Mouse (Mus musculus) hindbrain, embryonic 15.5 days (tissue): Measurements from ENCODE around the gene Epb41. TPM values are rescaled to one million over a fixed set of nuclear protein-coding genes. Genes with fewer than 3 reads are reported as not detected.
A peak's percentile ranks its signal among the peaks of the same experiment; 100 is the strongest.

Experiments used
- ATAC-seq: fragments of 200-750 bp; cut with Nextera tagmentation; 2 replicates; pipeline ENCODE4 v1.8.0; 2017; ENCODE audit warnings: low read depth, moderate number of reproducible peaks, moderate TSS enrichment; ENCODE audit not compliant: low FRiP score
- H3K27ac ChIP-seq: fragments of 300-500 bp; sonication (generic); replicated peaks from 2 replicates; pipeline ENCODE4 v1.5.1; 2015; ENCODE audit warnings: mild to moderate bottlenecking, inconsistent platforms
- H3K27me3 ChIP-seq: fragments of 300-500 bp; sonication (generic); 2 replicates; pipeline ENCODE4 v1.6.1; 2015; ENCODE audit warnings: control low read depth, inconsistent platforms
- H3K36me3 ChIP-seq: fragments of 300-500 bp; sonication (generic); 2 replicates; pipeline ENCODE4 v1.6.1; 2015; ENCODE audit warnings: control low read depth, inconsistent platforms
- H3K4me1 ChIP-seq: fragments of 300-500 bp; sonication (generic); replicated peaks from 2 replicates; pipeline ENCODE4 v1.6.1; 2015; ENCODE audit warnings: control low read depth, inconsistent platforms
- H3K4me2 ChIP-seq: fragments of 300-500 bp; sonication (generic); 2 replicates; pipeline ENCODE4 v1.6.1; 2015; ENCODE audit warnings: moderate library complexity, mild to moderate bottlenecking, inconsistent platforms
- H3K4me3 ChIP-seq: fragments of 300-500 bp; sonication (generic); 2 replicates; pipeline ENCODE4 v1.5.1; 2015; ENCODE audit warnings: mild to moderate bottlenecking, inconsistent platforms
- H3K9ac ChIP-seq: fragments of 300-500 bp; sonication (generic); 2 replicates; pipeline ENCODE4 v1.6.1; 2015; ENCODE audit warnings: inconsistent platforms
- H3K9me3 ChIP-seq: fragments of 300-500 bp; sonication (generic); 2 replicates; pipeline ENCODE4 v1.6.1; 2016; ENCODE audit warnings: control low read depth, inconsistent platforms
- WGBS: fragments of 180-500 bp; shearing (Covaris S2); methylation state at CpG from one replicate; pipeline ENCODE4 v1.1.7; 2015; 5-methylcytosine and 5-hydroxymethylcytosine counted together
- polyA plus RNA-seq: library from polyadenylated mRNA; unstranded; fragments of >200 nt; fragmentation: Nextera tagmentation; extraction: Ambion mirVana; gene quantifications from 2 replicates; pipeline ENCODE4 v1.2.1, GENCODE M21; 2015

Gene Epb41
- polyA plus RNA-seq, 1 experiment from 2014 or later = 59.8 TPM

DNA sequence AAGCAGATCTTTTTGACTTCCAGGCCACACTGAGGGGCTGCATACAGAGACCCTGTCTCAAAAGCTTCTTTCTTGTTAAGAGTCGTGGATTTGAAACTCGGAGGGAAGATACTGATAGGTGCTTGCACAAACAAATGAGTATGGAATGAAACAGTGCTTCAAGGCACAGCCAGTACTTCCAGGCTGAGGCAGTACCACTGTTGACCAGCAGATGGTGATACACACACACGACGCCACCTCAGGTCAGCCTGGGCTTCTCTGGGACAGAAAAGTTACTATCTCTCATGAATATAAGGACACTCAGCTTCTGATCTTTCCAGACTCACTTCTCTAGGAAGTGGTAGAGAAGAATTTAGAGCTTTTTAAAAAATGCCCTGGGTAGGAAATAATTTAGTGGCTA, 97.9 kb downstream of the Epb41 start:
- Histone ChIP-seq H3K27me3 (no peaks in the 10 kb centered on the region), H3K4me1 (no peaks in the 10 kb centered on the region), H3K27ac (no peak overlapping the region), H3K9ac (no peak overlapping the region), H3K36me3 (peaks cover 37% of the 10 kb centered on the region), H3K9me3 (no peaks in the 10 kb centered on the region), H3K4me3 (no peak overlapping the region), H3K4me2 (no peak overlapping the region)
- 0 out of 2 replicates have a peak, but pooled peaks have one; percentile 68 for ATAC-seq
- 33% methylated on average over 4 of the region's 4 CpGs for WGBS

DNA sequence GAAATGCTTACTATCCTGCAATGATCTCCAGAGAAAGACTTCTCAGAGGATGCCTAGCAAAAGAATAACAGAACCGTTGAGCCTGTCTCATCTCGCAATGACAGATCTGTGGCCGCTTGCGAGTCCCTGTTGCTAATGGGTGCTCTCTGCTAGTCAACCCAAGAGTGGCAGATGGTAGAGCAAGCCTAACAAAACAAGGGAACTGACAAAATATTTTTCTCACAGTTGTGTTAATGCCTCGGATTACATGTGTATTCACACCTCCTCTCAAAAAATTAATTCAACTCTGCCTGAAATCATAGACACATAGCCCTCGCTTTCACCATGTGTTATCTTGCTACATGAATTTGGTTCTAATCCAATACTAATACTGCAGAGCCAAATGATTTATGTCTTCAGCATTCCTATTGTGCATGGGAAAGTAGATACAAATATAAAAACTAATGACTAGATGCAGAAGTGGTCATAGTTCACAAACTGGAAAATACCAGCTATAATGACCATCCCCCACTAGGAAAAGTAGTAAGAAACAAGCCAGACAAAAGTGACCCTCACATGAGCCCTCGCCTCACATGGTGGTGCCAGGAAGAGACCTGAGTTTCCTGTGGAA, 104.8 kb downstream of the Epb41 start:
- 88% methylated on average over 7 of the region's 7 CpGs for WGBS
- Histone ChIP-seq H3K9me3 (no peaks in the 10 kb centered on the region), H3K4me2 (no peak overlapping the region), H3K4me1 (no peaks in the 10 kb centered on the region), H3K36me3 (peaks cover 43% of the 10 kb centered on the region), H3K27ac (no peak overlapping the region), H3K9ac (no peak overlapping the region), H3K4me3 (no peak overlapping the region), H3K27me3 (no peaks in the 10 kb centered on the region)
- ATAC-seq = no peak

DNA sequence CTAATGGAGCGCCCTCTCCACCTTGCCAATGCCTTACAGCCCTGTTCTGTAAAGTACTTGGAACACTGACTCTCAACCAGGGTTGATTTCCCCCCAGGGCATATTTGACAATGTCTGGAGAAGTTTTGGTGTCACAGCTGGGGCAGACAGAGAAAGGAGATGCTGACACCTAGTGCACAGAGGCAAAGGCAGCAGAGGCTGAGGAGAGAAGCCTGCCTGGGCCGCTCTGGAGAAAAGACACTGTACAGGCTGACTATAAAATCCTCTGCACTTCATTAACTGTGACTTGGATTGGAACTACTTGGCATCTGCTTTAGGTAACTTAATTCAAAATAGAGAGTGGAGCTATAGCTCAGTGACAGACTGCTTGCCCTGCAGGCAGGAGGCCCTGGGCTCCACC, 106.2 kb downstream of the Epb41 start:
- Histone ChIP-seq H3K27me3 (no peaks in the 10 kb centered on the region), H3K27ac (no peak overlapping the region), H3K36me3 (peaks cover 35% of the 10 kb centered on the region), H3K4me1 (no peaks in the 10 kb centered on the region), H3K9me3 (no peaks in the 10 kb centered on the region), H3K4me3 (no peak overlapping the region), H3K4me2 (no peak overlapping the region), H3K9ac (no peak overlapping the region)
- WGBS = 82% methylated on average over 2 of the region's 2 CpGs
- no peak for ATAC-seq

DNA sequence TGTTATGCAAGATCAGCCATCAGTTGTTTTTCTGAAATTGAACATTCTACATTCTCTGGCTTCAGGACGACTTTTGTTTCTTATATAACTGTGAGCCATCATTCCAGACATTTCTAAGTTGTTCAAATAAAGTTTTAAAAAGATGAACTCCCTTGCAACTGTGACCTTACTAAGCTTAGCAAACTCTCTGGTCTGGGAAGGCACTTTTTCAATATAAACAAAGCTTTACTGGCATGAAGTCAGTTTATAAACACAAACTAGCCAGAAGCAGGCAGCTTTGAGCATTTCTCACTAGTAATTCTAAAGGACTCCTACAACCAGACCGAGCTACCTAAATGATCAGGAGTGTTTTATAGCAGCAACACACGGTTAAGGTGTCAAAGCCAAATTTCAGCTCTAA, 118.0 kb downstream of the Epb41 start:
- Histone ChIP-seq H3K27ac (no peak overlapping the region), H3K9ac (no peak overlapping the region), H3K36me3 (peaks cover 18% of the 10 kb centered on the region), H3K9me3 (no peaks in the 10 kb centered on the region), H3K4me1 (no peaks in the 10 kb centered on the region), H3K4me3 (no peak overlapping the region), H3K27me3 (no peaks in the 10 kb centered on the region), H3K4me2 (no peak overlapping the region)
- WGBS = 87% methylated on average over 3 of the region's 3 CpGs
- no peak for ATAC-seq

DNA sequence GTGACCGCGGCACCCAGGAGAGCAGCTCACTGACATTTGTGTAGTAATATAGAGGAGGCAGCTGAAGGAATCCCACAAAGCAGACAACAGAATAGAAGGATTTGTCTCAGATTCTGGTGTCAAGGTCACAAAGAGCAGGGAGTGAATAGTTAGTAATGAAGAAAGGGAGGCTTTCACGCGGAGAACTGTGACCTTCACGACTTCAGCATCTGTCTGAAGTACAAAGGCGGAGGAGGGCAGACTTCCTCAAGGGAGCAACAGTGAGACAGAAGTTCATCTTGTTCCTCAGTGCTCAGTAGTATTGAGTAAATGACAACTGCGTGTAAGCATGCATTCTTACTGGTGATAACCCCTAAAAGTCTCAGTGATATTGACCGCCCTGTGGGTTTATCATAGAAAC, 124.5 kb downstream of the Epb41 start:
- no peak for ATAC-seq
- Histone ChIP-seq H3K9ac (no peak overlapping the region), H3K9me3 (no peaks in the 10 kb centered on the region), H3K4me1 (no peaks in the 10 kb centered on the region), H3K27ac (no peak overlapping the region), H3K4me3 (no peak overlapping the region), H3K4me2 (no peak overlapping the region), H3K27me3 (no peaks in the 10 kb centered on the region), H3K36me3 (peaks cover 7% of the 10 kb centered on the region; the same call in 1 of the 2 replicates)
- 37% methylated on average over 8 of the region's 8 CpGs for WGBS

DNA sequence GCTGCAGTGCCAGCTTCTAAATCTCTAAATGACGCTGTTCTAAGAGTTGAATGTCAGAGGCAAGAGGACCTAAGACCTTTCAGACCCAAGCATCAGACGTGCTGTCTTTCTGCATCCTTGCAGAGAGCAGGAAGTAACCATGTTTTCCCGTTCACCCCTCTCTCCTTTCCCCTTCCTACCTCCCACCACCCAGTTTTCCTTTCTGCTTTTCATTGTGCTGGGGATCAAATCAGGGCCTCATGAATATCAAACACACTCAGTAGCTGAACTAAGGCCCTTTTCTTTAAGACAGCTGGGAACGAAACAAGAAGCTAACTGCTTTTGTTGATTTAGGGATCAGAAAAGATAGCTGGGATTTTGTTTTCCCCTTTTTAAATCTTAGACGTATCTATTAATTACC, 125.2 kb downstream of the Epb41 start:
- no peak overlapping the region for H3K4me2 ChIP-seq
- peaks cover 3% of the 10 kb centered on the region; the same call in 1 of the 2 replicates for H3K36me3 ChIP-seq
- ATAC-seq = no peak
- no peaks in the 10 kb centered on the region for H3K27me3 ChIP-seq
- H3K9ac ChIP-seq = no peak overlapping the region
- no peaks in the 10 kb centered on the region for H3K4me1 ChIP-seq
- no peaks in the 10 kb centered on the region for H3K9me3 ChIP-seq
- no peak overlapping the region for H3K27ac ChIP-seq
- no peak overlapping the region for H3K4me3 ChIP-seq
- WGBS = 28% methylated on average over 5 of the region's 5 CpGs

DNA sequence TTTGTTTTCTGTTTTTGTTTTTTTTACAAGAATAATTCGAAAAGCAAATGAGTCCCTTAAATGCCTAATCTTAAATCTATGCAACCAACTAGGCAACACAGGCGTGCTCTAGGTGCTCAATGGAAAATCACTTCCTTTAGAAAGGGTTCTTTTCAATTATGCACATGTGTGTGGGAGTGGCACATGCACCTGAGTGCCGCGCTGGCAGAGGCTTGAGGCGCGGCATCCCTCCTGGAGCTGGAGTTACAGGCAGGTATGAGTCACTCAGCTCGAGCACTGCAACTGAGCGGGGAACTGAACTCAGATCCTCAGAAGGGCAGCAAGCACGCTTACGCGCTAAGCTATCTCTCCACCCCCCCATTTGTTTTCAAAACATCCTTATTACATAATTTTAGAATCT, 127.3 kb downstream of the Epb41 start:
- H3K27me3 ChIP-seq = no peaks in the 10 kb centered on the region
- no peak overlapping the region for H3K4me2 ChIP-seq
- ATAC-seq = no peak
- no peak overlapping the region for H3K9ac ChIP-seq
- no peaks in the 10 kb centered on the region for H3K9me3 ChIP-seq
- no peak overlapping the region for H3K4me3 ChIP-seq
- WGBS = 95% methylated on average over 11 of the region's 11 CpGs
- H3K4me1 ChIP-seq = no peaks in the 10 kb centered on the region
- H3K36me3 ChIP-seq = no peaks in the 10 kb centered on the region
- H3K27ac ChIP-seq = no peak overlapping the region

DNA sequence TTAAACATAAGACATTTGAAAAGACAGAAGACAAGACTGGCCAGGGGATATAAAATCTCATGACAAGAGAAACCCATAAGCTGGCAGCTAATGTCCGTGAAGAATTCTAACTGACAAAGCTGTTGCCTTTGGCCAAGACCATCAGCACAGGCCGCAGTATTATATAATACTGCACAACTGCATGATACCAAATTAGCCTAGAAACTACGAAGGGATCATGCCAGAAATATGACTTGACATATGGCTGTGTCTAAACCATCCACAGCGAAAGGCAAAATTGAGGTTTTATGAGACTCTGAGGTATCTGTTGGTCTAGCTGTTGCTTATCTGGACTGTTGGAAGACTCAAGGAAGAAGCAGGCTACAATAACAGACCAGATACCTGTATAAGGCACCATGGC, 134.3 kb downstream of the Epb41 start:
- H3K4me1 ChIP-seq = no peaks in the 10 kb centered on the region
- no peak for ATAC-seq
- H3K9me3 ChIP-seq = no peaks in the 10 kb centered on the region
- no peak overlapping the region for H3K27ac ChIP-seq
- no peak overlapping the region for H3K4me3 ChIP-seq
- H3K4me2 ChIP-seq = no peak overlapping the region
- H3K27me3 ChIP-seq = no peaks in the 10 kb centered on the region
- 92% methylated on average over 4 of the region's 4 CpGs for WGBS
- H3K36me3 ChIP-seq = no peaks in the 10 kb centered on the region
- no peak overlapping the region for H3K9ac ChIP-seq

DNA sequence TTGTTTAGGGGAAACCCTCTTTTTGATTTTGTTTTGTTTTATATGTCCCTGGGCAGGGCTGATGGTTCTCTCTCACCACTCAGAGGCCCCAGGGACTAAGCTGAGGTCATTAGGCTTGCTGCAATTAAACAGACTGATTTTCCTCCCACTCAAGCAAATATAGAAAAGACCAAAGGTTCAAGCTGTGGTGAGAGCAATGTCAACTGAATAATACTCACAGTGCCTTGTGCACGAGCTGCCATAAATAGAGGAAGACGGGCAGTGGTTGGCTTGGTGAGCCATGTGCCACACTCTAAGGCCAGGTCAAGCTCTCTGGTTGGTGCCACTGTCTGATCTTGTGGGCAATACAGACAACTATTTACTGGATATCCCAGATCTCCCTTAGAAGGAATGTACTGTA, 135.7 kb downstream of the Epb41 start:
- H3K4me2 ChIP-seq = no peak overlapping the region
- H3K27ac ChIP-seq = no peak overlapping the region
- no peak overlapping the region for H3K4me3 ChIP-seq
- no peaks in the 10 kb centered on the region for H3K4me1 ChIP-seq
- no peaks in the 10 kb centered on the region for H3K27me3 ChIP-seq
- 0 out of 2 replicates have a peak, but pooled peaks cover 6% of the 10 kb centered on the region for H3K36me3 ChIP-seq
- H3K9ac ChIP-seq = no peak overlapping the region
- ATAC-seq = no peak
- 75% methylated on average over 2 of the region's 2 CpGs for WGBS
- no peaks in the 10 kb centered on the region for H3K9me3 ChIP-seq

DNA sequence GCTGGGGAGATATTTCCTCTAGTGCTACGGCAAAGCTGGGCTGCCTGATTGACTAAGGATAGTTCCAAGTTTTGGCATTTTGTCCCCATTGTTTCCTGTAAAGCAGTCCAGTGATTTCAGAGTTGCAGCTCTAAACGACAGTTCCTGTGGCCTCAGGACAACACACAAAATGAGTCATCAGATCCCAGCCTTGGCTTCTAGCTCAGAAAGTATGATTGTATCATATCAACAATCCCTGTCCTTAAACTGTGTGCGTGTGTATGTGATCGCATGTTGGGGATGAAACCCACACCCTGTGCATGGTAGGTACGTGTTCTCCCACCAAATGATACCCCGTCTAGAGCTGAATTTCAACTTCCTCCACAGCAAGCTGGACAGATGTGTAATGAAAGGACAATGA, 146.0 kb downstream of the Epb41 start:
- H3K36me3 ChIP-seq = peaks cover 40% of the 10 kb centered on the region
- no peak overlapping the region for H3K4me2 ChIP-seq
- 88% methylated on average over 6 of the region's 6 CpGs for WGBS
- no peaks in the 10 kb centered on the region for H3K9me3 ChIP-seq
- H3K27me3 ChIP-seq = peaks cover 3% of the 10 kb centered on the region; the same call in 1 of the 2 replicates
- no peaks in the 10 kb centered on the region for H3K4me1 ChIP-seq
- H3K4me3 ChIP-seq = no peak overlapping the region
- no peak overlapping the region for H3K9ac ChIP-seq
- ATAC-seq = no peak
- H3K27ac ChIP-seq = no peak overlapping the region

DNA sequence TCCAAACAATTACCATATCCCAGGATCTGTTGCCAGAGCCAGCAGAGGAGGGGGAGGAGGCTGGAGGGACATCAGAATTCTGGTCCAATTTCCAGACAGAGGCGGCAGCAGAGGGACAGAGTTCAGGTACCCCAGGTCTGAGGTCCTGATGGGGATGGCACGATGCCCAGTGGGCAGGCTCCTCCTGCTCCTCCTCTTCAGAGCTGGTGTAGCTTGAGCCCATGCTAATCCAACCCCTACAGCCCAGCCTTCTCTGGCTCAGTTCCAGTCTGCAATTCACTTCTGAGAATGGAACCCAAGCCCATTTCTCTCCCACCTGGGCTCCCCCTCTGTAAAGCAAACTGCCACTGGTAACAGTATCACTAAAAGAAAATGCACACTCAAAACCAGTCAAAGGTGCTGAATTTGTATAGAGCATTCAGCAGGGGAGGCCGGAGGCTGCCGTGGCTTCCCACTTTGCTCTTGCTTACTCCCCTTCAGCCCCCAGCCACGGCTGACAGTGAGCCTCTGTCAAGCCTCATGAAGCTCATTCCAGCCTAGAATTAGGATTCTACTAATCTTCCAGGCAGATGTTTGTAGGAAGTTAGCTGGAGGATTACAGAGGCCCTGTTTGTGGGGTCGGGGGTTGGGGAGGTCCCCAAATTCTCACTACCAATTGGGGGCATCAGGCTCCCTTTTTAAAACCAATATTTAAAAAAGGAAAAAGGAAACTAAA, 150.9 kb downstream of the Epb41 start:
- Histone ChIP-seq H3K4me1 (peaks cover 27% of the 10 kb centered on the region), H3K9ac (no peak overlapping the region), H3K9me3 (no peaks in the 10 kb centered on the region), H3K4me3 (no peak overlapping the region), H3K27me3 (peaks cover 49% of the 10 kb centered on the region), H3K36me3 (peaks cover 20% of the 10 kb centered on the region), H3K27ac (no peak overlapping the region), H3K4me2 (no peak overlapping the region)
- 66% methylated on average over 6 of the region's 6 CpGs for WGBS
- ATAC-seq = no peak

DNA sequence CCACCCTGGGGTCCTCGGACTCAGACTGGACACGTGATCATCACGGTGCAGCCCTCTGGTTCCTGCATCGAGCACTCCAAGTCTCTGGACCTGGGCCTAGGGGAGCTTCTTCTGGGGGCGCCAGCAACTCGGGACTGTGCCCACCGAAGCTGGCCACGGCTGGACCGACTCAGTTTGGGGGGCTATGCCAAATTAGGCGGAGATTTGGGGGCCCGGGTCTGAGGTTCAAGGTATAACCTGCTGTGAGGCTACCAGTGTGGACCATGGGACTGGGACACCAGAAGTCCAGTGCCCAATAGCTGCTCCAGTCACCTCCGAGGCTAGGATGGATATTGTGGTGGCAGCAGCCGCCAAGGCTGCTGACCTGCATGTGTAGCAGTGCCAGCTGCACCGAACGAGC, 152.7 kb downstream of the Epb41 start:
- 57% methylated on average over 15 of the region's 15 CpGs for WGBS
- Histone ChIP-seq H3K9ac (no peak overlapping the region), H3K27me3 (peaks cover 65% of the 10 kb centered on the region), H3K9me3 (no peaks in the 10 kb centered on the region), H3K4me2 (peak overlapping the region; percentile 75), H3K27ac (no peak overlapping the region), H3K36me3 (0 out of 2 replicates have a peak, but pooled peaks cover 7% of the 10 kb centered on the region), H3K4me3 (peak overlapping the region; percentile 45), H3K4me1 (peaks cover 27% of the 10 kb centered on the region)
- no peak for ATAC-seq
